Mouse (Mus musculus): Measurements from ENCODE around the gene Zbtb12. TPM values are rescaled to one million over a fixed set of nuclear protein-coding genes. Genes with fewer than 3 reads are reported as not detected.
A peak's percentile ranks its signal among the peaks of the same experiment; 100 is the strongest.

The Zbtb12 gene
- polyA plus RNA-seq, 1 experiment from 2014 or later, result 0.33 TPM

GRCm38 (mm10) chr17:34853511-34853910 is 25.8 kb upstream of the Zbtb12 start:
- DNase-seq (no peak), ATAC-seq (no peak)
- Histone ChIP-seq H3K9me3 (ENCODE audit: low read length) (no peaks in the 10 kb centered on the region), H3K4me3 (ENCODE audit: low read depth, low read length) (no peak overlapping the region), H3K9ac (replicated peaks) (no peak overlapping the region), H3K4me2 (ENCODE audit: low read depth, low read length) (no peak overlapping the region), H3K36me3 (replicated peaks; ENCODE audit: insufficient read depth, low read length) (peaks cover 44% of the 10 kb centered on the region), H3K4me1 (ENCODE audit: insufficient read depth) (peaks cover 17% of the 10 kb centered on the region), H3K27ac (ENCODE audit: low read depth) (no peak overlapping the region), H3K27me3 (ENCODE audit: insufficient read depth, low read length) (no peaks in the 10 kb centered on the region)
- 65% methylated on average over 8 of the region's 8 CpGs for WGBS (ENCODE audit: insufficient replicate concordance)
- TF ChIP-seq EP300 (IDR thresholded peaks at IDR 0.05; ENCODE audit: low read depth) (no peak), CTCF (IDR thresholded peaks at IDR 0.05; ENCODE audit: low read depth) (no peak)

- H3K9me3 ChIP-seq (ENCODE audit: low read length), result no peaks in the 10 kb centered on the region
- ATAC-seq (no peak), DNase-seq (no peak)
- 69% methylated on average over 3 of the region's 3 CpGs for WGBS (ENCODE audit: insufficient replicate concordance)
- H3K4me2 ChIP-seq (ENCODE audit: low read depth, low read length), result no peak overlapping the region
- H3K4me1 ChIP-seq (ENCODE audit: insufficient read depth), result peaks cover 17% of the 10 kb centered on the region
- no peak overlapping the region for H3K27ac ChIP-seq (ENCODE audit: low read depth)
- peaks cover 48% of the 10 kb centered on the region for H3K36me3 ChIP-seq (replicated peaks; ENCODE audit: insufficient read depth, low read length)
- TF ChIP-seq CTCF (IDR thresholded peaks at IDR 0.05; ENCODE audit: low read depth), result no peak
- TF ChIP-seq EP300 (IDR thresholded peaks at IDR 0.05; ENCODE audit: low read depth), result no peak
- H3K4me3 ChIP-seq (ENCODE audit: low read depth, low read length), result no peak overlapping the region
- no peak overlapping the region for H3K9ac ChIP-seq (replicated peaks)
- no peaks in the 10 kb centered on the region for H3K27me3 ChIP-seq (ENCODE audit: insufficient read depth, low read length)
Measured at GRCm38 (mm10) chr17:34854761-34855160, 24.5 kb upstream of the Zbtb12 start.

GRCm38 (mm10) chr17:34855825-34856224 is 23.5 kb upstream of the Zbtb12 start:
- Histone ChIP-seq H3K4me3 (ENCODE audit: low read depth, low read length) (no peak overlapping the region), H3K27me3 (ENCODE audit: insufficient read depth, low read length) (no peaks in the 10 kb centered on the region), H3K4me2 (ENCODE audit: low read depth, low read length) (no peak overlapping the region), H3K9me3 (ENCODE audit: low read length) (no peaks in the 10 kb centered on the region), H3K4me1 (ENCODE audit: insufficient read depth) (peaks cover 17% of the 10 kb centered on the region), H3K36me3 (replicated peaks; ENCODE audit: insufficient read depth, low read length) (peaks cover 48% of the 10 kb centered on the region), H3K27ac (ENCODE audit: low read depth) (no peak overlapping the region), H3K9ac (replicated peaks) (no peak overlapping the region)
- TF ChIP-seq EP300 (IDR thresholded peaks at IDR 0.05; ENCODE audit: low read depth) (no peak), CTCF (IDR thresholded peaks at IDR 0.05; ENCODE audit: low read depth) (peak; percentile 88)
- 33% methylated on average over 3 of the region's 3 CpGs for WGBS (ENCODE audit: insufficient replicate concordance)
- peak; percentile 63 for DNase-seq
- peak; percentile 47; the same call in 1 of the 2 replicates for ATAC-seq

GRCm38 (mm10) chr17:34858670-34859069 is 20.6 kb upstream of the Zbtb12 start:
- Histone ChIP-seq H3K36me3 (replicated peaks; ENCODE audit: insufficient read depth, low read length) (peaks cover 36% of the 10 kb centered on the region), H3K4me3 (ENCODE audit: low read depth, low read length) (no peak overlapping the region), H3K27me3 (ENCODE audit: insufficient read depth, low read length) (no peaks in the 10 kb centered on the region), H3K4me2 (ENCODE audit: low read depth, low read length) (no peak overlapping the region), H3K4me1 (ENCODE audit: insufficient read depth) (peaks cover 19% of the 10 kb centered on the region), H3K9ac (replicated peaks) (no peak overlapping the region), H3K9me3 (ENCODE audit: low read length) (no peaks in the 10 kb centered on the region), H3K27ac (ENCODE audit: low read depth) (0 out of 2 replicates have a peak overlapping the region, but pooled peaks have one; percentile 29)
- 33% methylated on average over 4 of the region's 4 CpGs for WGBS (ENCODE audit: insufficient replicate concordance)
- no peak for TF ChIP-seq EP300 (IDR thresholded peaks at IDR 0.05; ENCODE audit: low read depth)
- TF ChIP-seq CTCF (IDR thresholded peaks at IDR 0.05; ENCODE audit: low read depth), result no peak
- ATAC-seq, result no peak
- DNase-seq, result peak; percentile 10

GRCm38 (mm10) chr17:34860514-34860913 is 18.8 kb upstream of the Zbtb12 start:
- WGBS (ENCODE audit: insufficient replicate concordance), result 81% methylated on average over 9 of the region's 9 CpGs
- ATAC-seq, result no peak
- Histone ChIP-seq H3K27ac (ENCODE audit: low read depth) (no peak overlapping the region), H3K36me3 (replicated peaks; ENCODE audit: insufficient read depth, low read length) (peaks cover 25% of the 10 kb centered on the region), H3K4me1 (ENCODE audit: insufficient read depth) (peaks cover 19% of the 10 kb centered on the region), H3K9me3 (ENCODE audit: low read length) (no peaks in the 10 kb centered on the region), H3K4me3 (ENCODE audit: low read depth, low read length) (peak overlapping the region; percentile 51), H3K4me2 (ENCODE audit: low read depth, low read length) (peak overlapping the region; percentile 63), H3K9ac (replicated peaks) (peak overlapping the region; percentile 22; the same call in 1 of the 2 replicates), H3K27me3 (ENCODE audit: insufficient read depth, low read length) (no peaks in the 10 kb centered on the region)
- TF ChIP-seq EP300 (IDR thresholded peaks at IDR 0.05; ENCODE audit: low read depth) (no peak), CTCF (IDR thresholded peaks at IDR 0.05; ENCODE audit: low read depth) (no peak)
- peak; percentile 13 for DNase-seq

GRCm38 (mm10) chr17:34861704-34862415 is 17.4 kb upstream of the Zbtb12 start:
- H3K4me1 ChIP-seq (ENCODE audit: insufficient read depth), result peaks cover 19% of the 10 kb centered on the region
- peak overlapping the region; percentile 47 for H3K9ac ChIP-seq (replicated peaks)
- ATAC-seq (peak; percentile 91), DNase-seq (peak; percentile 76)
- WGBS (ENCODE audit: insufficient replicate concordance), result 47% methylated on average over 13 of the region's 13 CpGs
- peaks cover 18% of the 10 kb centered on the region for H3K36me3 ChIP-seq (replicated peaks; ENCODE audit: insufficient read depth, low read length)
- TF ChIP-seq CTCF (IDR thresholded peaks at IDR 0.05; ENCODE audit: low read depth) (no peak), EP300 (IDR thresholded peaks at IDR 0.05; ENCODE audit: low read depth) (no peak)
- H3K4me3 ChIP-seq (ENCODE audit: low read depth, low read length), result peak overlapping the region; percentile 51
- peak overlapping the region; percentile 73 for H3K27ac ChIP-seq (ENCODE audit: low read depth)
- no peaks in the 10 kb centered on the region for H3K9me3 ChIP-seq (ENCODE audit: low read length)
- no peaks in the 10 kb centered on the region for H3K27me3 ChIP-seq (ENCODE audit: insufficient read depth, low read length)
- H3K4me2 ChIP-seq (ENCODE audit: low read depth, low read length), result peak overlapping the region; percentile 63

Data from liver, postnatal 0 days (tissue).